Comparison of ENCODE assay signal across 9 mouse cellular contexts in the genomic region with DNA sequence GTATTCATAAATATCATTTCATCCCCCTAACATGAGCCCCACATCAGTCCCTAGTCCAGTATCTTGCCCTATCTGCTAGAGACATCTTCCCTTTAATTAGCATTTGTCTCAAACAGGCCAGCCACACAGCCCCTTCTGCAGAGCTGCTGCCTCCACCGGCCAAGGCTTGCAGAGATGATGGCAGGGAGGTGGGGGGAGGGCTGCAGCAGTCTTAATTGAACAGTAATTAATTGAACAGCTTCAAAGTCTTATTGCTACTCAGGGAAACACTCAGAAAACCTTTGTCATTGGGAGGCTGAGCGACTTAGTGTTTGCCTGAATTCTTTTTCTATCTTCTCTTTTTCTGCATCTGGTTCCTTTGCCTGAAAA. TPM values are rescaled to one million over a fixed set of nuclear protein-coding genes. Genes with fewer than 3 reads are reported as not detected.
A peak's percentile ranks its signal among the peaks of the same experiment; 100 is the strongest.
DNase-seq lines count a peak whose midpoint lies in the region; ATAC-seq lines count a peak whose summit lies in the region.
"Had no signal": no experiment of that assay in that cellular context is flagged by ENCODE, and none has a peak within 500 bp of the region (broad histone marks: within the 10 kb centered on the region; RNA-seq: fewer than 3 reads in every experiment).

No protein-coding gene starts in this region.

- peaks cover 21% of the 10 kb centered on the region for H3K9me3 ChIP-seq in heart, embryonic 11.5 days (replicated peaks; ENCODE audit: control insufficient read depth, low read length)
- peaks cover 10% of the 10 kb centered on the region for H3K9me3 ChIP-seq in neural tube, embryonic 11.5 days (ENCODE audit: control insufficient read depth, low read length)
- peaks cover 30% of the 10 kb centered on the region for H3K9me3 ChIP-seq in limb, embryonic 12.5 days
- peaks cover 6% of the 10 kb centered on the region; the same call in 1 of the 2 replicates for H3K9me3 ChIP-seq in neural tube, embryonic 15.5 days (replicated peaks)

- H3K36me3 ChIP-seq in heart, embryonic 11.5 days (ENCODE audit: control insufficient read depth, insufficient read depth, low read length), result peaks cover 7% of the 10 kb centered on the region
- no peaks in the 10 kb centered on the region; the same call in 1 of the 2 replicates for H3K36me3 ChIP-seq in neural tube, embryonic 11.5 days (ENCODE audit: control insufficient read depth, insufficient read depth, low read length)
- H3K36me3 ChIP-seq in limb, embryonic 12.5 days, result peaks cover 32% of the 10 kb centered on the region
- peaks cover 2% of the 10 kb centered on the region for H3K36me3 ChIP-seq in neural tube, embryonic 15.5 days

- 64% methylated on average over 2 of the region's 2 CpGs for WGBS in heart, embryonic 11.5 days (ENCODE audit: insufficient replicate concordance)
- 47% methylated on average over 2 of the region's 2 CpGs for WGBS in neural tube, embryonic 11.5 days
- 32% methylated on average over 2 of the region's 2 CpGs for WGBS in limb, embryonic 12.5 days
- WGBS in neural tube, embryonic 15.5 days, result 32% methylated on average over 2 of the region's 2 CpGs

- no peak overlapping the region for H3K9ac ChIP-seq in heart, embryonic 11.5 days (ENCODE audit: low read depth, low read length)
- H3K9ac ChIP-seq in neural tube, embryonic 11.5 days (ENCODE audit: low read length), result peak overlapping the region; percentile 28
- no peak overlapping the region for H3K9ac ChIP-seq in limb, embryonic 12.5 days (replicated peaks)
- 0 out of 2 replicates have a peak overlapping the region, but pooled peaks have one; percentile 26 for H3K9ac ChIP-seq in neural tube, embryonic 15.5 days (replicated peaks)

- no peak for ATAC-seq in heart, embryonic 11.5 days (replicated peaks; ENCODE audit: insufficient number of reproducible peaks, low FRiP score, low TSS enrichment)
- no peak for ATAC-seq in neural tube, embryonic 11.5 days (ENCODE audit: insufficient read depth, low FRiP score, low TSS enrichment)
- ATAC-seq in limb, embryonic 12.5 days (ENCODE audit: insufficient number of reproducible peaks, insufficient read depth, low FRiP score, low TSS enrichment, low read depth), result no peak
- ATAC-seq in neural tube, embryonic 15.5 days (ENCODE audit: low FRiP score), result no peak
- ATAC-seq in erythroid progenitor cell, adult 5-6 weeks (replicated peaks; ENCODE audit: low FRiP score, poor library complexity, severe bottlenecking), result no peak

- no peak overlapping the region for H3K4me3 ChIP-seq in heart, embryonic 11.5 days (ENCODE audit: low read depth, low read length)
- H3K4me3 ChIP-seq in neural tube, embryonic 11.5 days (ENCODE audit: low read depth, low read length), result peak overlapping the region; percentile 20; the same call in 1 of the 2 replicates
- H3K4me3 ChIP-seq in limb, embryonic 12.5 days (replicated peaks), result peak overlapping the region; percentile 37
- peak overlapping the region; percentile 28 for H3K4me3 ChIP-seq in neural tube, embryonic 15.5 days (replicated peaks)

- peaks cover 16% of the 10 kb centered on the region for H3K4me1 ChIP-seq in heart, embryonic 11.5 days (ENCODE audit: control insufficient read depth, insufficient read depth, low read length)
- peaks cover 11% of the 10 kb centered on the region for H3K4me1 ChIP-seq in neural tube, embryonic 11.5 days (ENCODE audit: control insufficient read depth, insufficient read depth, low read length)
- peaks cover 41% of the 10 kb centered on the region for H3K4me1 ChIP-seq in limb, embryonic 12.5 days (replicated peaks)
- H3K4me1 ChIP-seq in neural tube, embryonic 15.5 days, result peaks cover 58% of the 10 kb centered on the region

- no peak overlapping the region for H3K27ac ChIP-seq in heart, embryonic 11.5 days (ENCODE audit: low read depth, low read length)
- H3K27ac ChIP-seq in neural tube, embryonic 11.5 days (ENCODE audit: low read depth, low read length), result no peak overlapping the region
- H3K27ac ChIP-seq in limb, embryonic 12.5 days, result no peak overlapping the region
- H3K27ac ChIP-seq in neural tube, embryonic 15.5 days (replicated peaks), result peak overlapping the region; percentile 45; the same call in 1 of the 2 replicates

- peak overlapping the region; percentile 61 for H3K4me2 ChIP-seq in heart, embryonic 11.5 days
- peak overlapping the region; percentile 75 for H3K4me2 ChIP-seq in neural tube, embryonic 11.5 days (ENCODE audit: low read depth)
- peak overlapping the region; percentile 69 for H3K4me2 ChIP-seq in limb, embryonic 12.5 days
- H3K4me2 ChIP-seq in neural tube, embryonic 15.5 days, result peak overlapping the region; percentile 59

- H3K27me3 ChIP-seq in heart, embryonic 11.5 days (ENCODE audit: control insufficient read depth, insufficient read depth, low read length), result peaks cover 17% of the 10 kb centered on the region
- peaks cover 13% of the 10 kb centered on the region for H3K27me3 ChIP-seq in neural tube, embryonic 11.5 days (ENCODE audit: control insufficient read depth, insufficient read depth, low read length)
- H3K27me3 ChIP-seq in limb, embryonic 12.5 days, result peaks cover 25% of the 10 kb centered on the region
- peaks cover 26% of the 10 kb centered on the region for H3K27me3 ChIP-seq in neural tube, embryonic 15.5 days (replicated peaks)

- no peak for DNase-seq in heart, adult 8-10 months (ENCODE audit: low spot score)
- no peak for DNase-seq in neural tube, embryonic 11.5 days (ENCODE audit: low spot score)
- DNase-seq in neural tube, embryonic 10.5 days (ENCODE audit: extremely low spot score, low spot score), result no peak
- DNase-seq in testis, postnatal 10 days (ENCODE audit: low spot score), result no peak
- DNase-seq: heart, postnatal 14 days had no signal

RNA-seq across cellular contexts. Expression of a gene that starts 7.5 kb away (rescaled TPM):
- polyA plus RNA-seq in heart, embryonic 11.5 days (2014; fragmentation: Nextera tagmentation; extraction: Ambion mirVana), result 1,095 and 1,127 TPM in 2 replicates
- 1,000 to 10,000 TPM; 1,172 to 1,307 (median 1,221) TPM for total RNA-seq in heart, adult 8-10 months (2022)
- polyA plus RNA-seq in neural tube, embryonic 11.5 days (2014; fragmentation: Nextera tagmentation; extraction: Ambion mirVana), result 1,351 and 1,381 TPM in 2 replicates
- polyA plus RNA-seq in limb, embryonic 12.5 days (2016; fragmentation: Nextera tagmentation; extraction: Ambion mirVana), result 1,822 and 1,905 TPM in 2 replicates
- polyA plus RNA-seq in neural tube, embryonic 15.5 days (2015; fragmentation: Nextera tagmentation; extraction: Ambion mirVana), result 1,725 and 1,770 TPM in 2 replicates
- total RNA-seq in erythroid progenitor cell, adult 5-6 weeks (2015; ENCODE audit: low replicate concordance), result 338 and 377 TPM in 2 replicates
- 196 and 201 TPM in 2 replicates for total RNA-seq in erythroid progenitor cell, adult 5-6 weeks (2017; ENCODE audit: low replicate concordance)

RNA-seq across cellular contexts. Expression of a gene that starts 54.9 kb away (rescaled TPM):
- polyA plus RNA-seq in heart, embryonic 11.5 days (2014; fragmentation: Nextera tagmentation; extraction: Ambion mirVana), result 5.6 and 8.6 TPM in 2 replicates
- total RNA-seq in heart, adult 8-10 months (2022), result 1 to 10 TPM; 1.3 to 1.7 (median 1.5) TPM
- polyA plus RNA-seq in neural tube, embryonic 11.5 days (2014; fragmentation: Nextera tagmentation; extraction: Ambion mirVana), result 8.1 and 9.1 TPM in 2 replicates
- 19.9 and 22.9 TPM in 2 replicates for polyA plus RNA-seq in limb, embryonic 12.5 days (2016; fragmentation: Nextera tagmentation; extraction: Ambion mirVana)
- 17.0 and 19.8 TPM in 2 replicates for polyA plus RNA-seq in neural tube, embryonic 15.5 days (2015; fragmentation: Nextera tagmentation; extraction: Ambion mirVana)
- not detected in 2 replicates for total RNA-seq in erythroid progenitor cell, adult 5-6 weeks (2015; ENCODE audit: low replicate concordance)
- total RNA-seq in erythroid progenitor cell, adult 5-6 weeks (2017; ENCODE audit: low replicate concordance), result 0.61 and 11.9 TPM in 2 replicates

Comparison
In these comparisons a context has a peak if more than half of its experiments do, and no peak if none do; other contexts are left out.
1. H3K9ac ChIP-seq: peak in neural tube, embryonic 11.5 days (single experiment) and neural tube, embryonic 15.5 days (single experiment); none in heart, embryonic 11.5 days (single experiment) and limb, embryonic 12.5 days (single experiment).
2. Peak in every context shown above with its lines, with median percentiles within 50 percentile points of each other: H3K4me2 ChIP-seq.